Mouse (Mus musculus) cerebellum, adult 2 months (tissue): ENCODE measurements at regions not wholly inside any gene's neighbourhood (a gene's known extent, or its start where the extent isn't known, plus 50 kb on each side); places are given as distances from the start of the nearest gene placed in this dataset.

Experiments used
- DNase-seq, 2 experiments: peaks; one replicate each; pipeline ENCODE4 v3.0.0; 2021
- H3K27ac ChIP-seq: fragments of 200-500 bp; 2 replicates; pipeline ENCODE4 v1.5.1; 2012; ENCODE audit warnings: low read length, control low read depth, inconsistent platforms; ENCODE audit not compliant: insufficient read depth
- H3K27me3 ChIP-seq: fragments of 200-500 bp; 2 replicates; pipeline ENCODE4 v1.6.1; 2012; ENCODE audit warnings: inconsistent platforms, mild to moderate bottlenecking, low read length, moderate library complexity; ENCODE audit not compliant: control insufficient read depth, insufficient read depth
- H3K4me1 ChIP-seq: fragments of 200-500 bp; 2 replicates; pipeline ENCODE4 v1.6.1; 2011; ENCODE audit warnings: low read length; ENCODE audit not compliant: control insufficient read depth, insufficient read depth
- H3K4me3 ChIP-seq: fragments of 200-500 bp; replicated peaks from 2 replicates; pipeline ENCODE3; 2011; ENCODE audit warnings: mild to moderate bottlenecking, low read depth, low read length, control low read depth; ENCODE audit not compliant: insufficient read depth
- CTCF ChIP-seq: fragments of 200-500 bp; IDR thresholded peaks from 2 replicates; pipeline ENCODE4 v1.5.1; 2011; ENCODE audit warnings: low read depth, mild to moderate bottlenecking, control low read depth, low read length, moderate library complexity, borderline replicate concordance; ENCODE audit not compliant: insufficient read depth
- POLR2A ChIP-seq: fragments of 200-500 bp; IDR thresholded peaks from 2 replicates; pipeline ENCODE4 v1.6.1; 2011; ENCODE audit warnings: low read length, control low read depth, borderline replicate concordance; ENCODE audit not compliant: insufficient read depth
- WGBS: fragments of 180-500 bp; shearing (Covaris S2); methylation state at CpG from one replicate; pipeline ENCODE4 v1.1.7; 2018; 5-methylcytosine and 5-hydroxymethylcytosine counted together

DNA sequence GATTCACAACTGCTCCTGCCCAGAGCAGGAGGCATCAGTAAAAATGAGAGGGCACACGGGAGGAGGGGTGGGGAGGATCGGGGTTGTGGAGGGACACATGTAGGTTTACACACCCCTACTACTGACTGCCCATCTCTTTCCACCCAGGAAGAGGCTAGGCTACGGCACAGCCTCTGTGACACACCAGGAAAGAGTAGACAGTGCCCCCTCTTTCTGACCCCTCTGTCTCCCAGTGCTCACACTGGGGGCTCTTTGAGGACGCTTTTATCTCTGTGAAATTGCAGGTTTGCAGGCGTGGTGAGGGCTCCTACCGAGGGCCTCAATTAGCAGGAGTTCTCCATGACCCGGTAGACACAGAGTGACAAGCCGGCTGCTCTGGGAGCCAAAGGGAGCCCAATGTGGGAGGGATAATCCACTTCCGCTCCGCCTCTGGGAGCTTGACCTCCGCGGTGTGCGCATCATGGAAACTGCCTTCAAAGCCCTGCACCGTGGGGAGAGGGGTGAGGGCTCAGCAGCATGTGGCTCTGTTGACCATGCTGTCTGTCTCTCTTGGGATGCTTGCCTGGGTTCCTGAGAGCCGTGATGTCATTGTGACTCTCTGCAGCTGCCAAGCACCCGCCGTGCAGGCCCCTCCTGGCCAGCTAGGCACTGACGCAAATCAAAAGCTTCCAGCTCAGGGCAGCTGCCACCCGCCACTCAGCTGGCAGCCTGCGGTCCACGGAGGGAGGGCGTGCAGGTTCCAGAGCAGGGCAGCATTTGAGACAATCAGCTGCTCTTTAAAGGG, 65.1 kb downstream of the Sik1 start:
- Histone ChIP-seq H3K4me3 (no peak overlapping the region), H3K27me3 (peaks cover 3% of the 10 kb centered on the region; the same call in 1 of the 2 replicates), H3K4me1 (0 out of 2 replicates have a peak, but pooled peaks cover 4% of the 10 kb centered on the region), H3K27ac (no peak overlapping the region)
- TF ChIP-seq CTCF = no peak
- TF ChIP-seq POLR2A = no peak
- DNase-seq = peak; percentile 13 to 21
- 5% methylated on average over 22 of the region's 22 CpGs for WGBS

DNA sequence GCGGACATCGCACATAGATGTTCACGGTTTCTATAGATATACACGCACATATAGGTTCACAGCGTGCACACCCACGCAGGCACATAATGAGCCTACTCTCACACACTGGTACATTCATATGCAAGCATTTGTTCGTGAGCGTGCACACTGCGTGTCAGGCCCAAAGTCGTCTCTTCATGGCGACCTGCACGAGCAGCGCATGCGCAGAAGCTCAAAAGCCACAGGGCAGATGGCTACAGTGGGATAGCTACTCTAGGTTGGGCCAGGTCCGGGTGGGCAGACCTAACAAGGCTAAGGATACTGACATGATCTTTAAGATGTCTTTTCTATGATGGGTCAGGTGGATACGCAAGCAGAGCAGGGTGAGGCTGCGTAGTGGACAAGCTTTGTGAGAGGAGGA, 63.9 kb downstream of the Sik1 start:
- 94% methylated on average over 17 of the region's 17 CpGs for WGBS
- TF ChIP-seq CTCF (no peak), POLR2A (no peak)
- H3K4me1 ChIP-seq = 0 out of 2 replicates have a peak, but pooled peaks cover 4% of the 10 kb centered on the region
- H3K27me3 ChIP-seq = peaks cover 3% of the 10 kb centered on the region; the same call in 1 of the 2 replicates
- H3K27ac ChIP-seq = no peak overlapping the region
- H3K4me3 ChIP-seq = no peak overlapping the region
- no peak for DNase-seq

DNA sequence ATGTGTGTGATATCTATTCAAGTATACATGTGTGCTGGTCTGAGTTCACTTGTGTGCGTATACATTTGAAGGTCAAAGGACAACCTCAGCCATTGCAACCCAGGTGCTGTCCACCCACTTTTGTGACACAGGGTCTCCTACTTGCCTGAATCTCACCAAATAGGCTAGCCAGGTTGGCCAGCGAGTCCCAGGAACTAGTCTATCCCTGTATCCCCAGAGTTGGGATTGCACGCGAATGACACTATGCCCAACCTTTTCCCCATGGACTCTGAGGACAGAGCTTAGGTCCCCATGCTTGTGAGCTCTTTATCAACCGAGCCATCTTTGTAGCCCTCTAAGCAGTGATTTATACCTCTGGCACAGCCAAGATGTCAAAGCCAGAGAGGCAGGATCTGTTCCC, 62.6 kb downstream of the Sik1 start:
- TF ChIP-seq CTCF = no peak
- WGBS = 81% methylated on average over 5 of the region's 5 CpGs
- Histone ChIP-seq H3K4me3 (no peak overlapping the region), H3K27ac (no peak overlapping the region), H3K27me3 (peaks cover 3% of the 10 kb centered on the region; the same call in 1 of the 2 replicates), H3K4me1 (0 out of 2 replicates have a peak, but pooled peaks cover 4% of the 10 kb centered on the region)
- no peak for DNase-seq

DNA sequence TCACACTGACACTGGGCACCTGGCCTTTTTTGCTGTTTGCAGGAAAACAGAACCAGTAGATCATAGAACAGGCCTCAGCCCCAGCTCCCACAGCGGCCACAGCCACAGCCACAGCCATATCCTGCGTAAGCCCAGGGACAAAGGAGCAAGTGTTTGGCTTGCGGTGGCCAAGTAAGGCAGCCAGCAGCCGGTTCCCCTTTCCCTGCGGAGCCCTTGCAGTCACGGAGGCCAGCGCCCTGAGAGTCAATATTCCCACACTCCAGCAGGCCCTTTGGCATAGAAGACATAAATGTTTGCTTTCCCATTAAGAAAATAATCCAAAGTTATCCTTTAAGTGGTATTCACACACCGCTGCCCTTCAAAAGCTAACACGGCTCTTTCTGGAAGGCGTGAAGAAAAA, 62.1 kb downstream of the Sik1 start:
- WGBS = 26% methylated on average over 10 of the region's 10 CpGs
- DNase-seq = peak in 1 of 2 experiments; percentile 4

DNA sequence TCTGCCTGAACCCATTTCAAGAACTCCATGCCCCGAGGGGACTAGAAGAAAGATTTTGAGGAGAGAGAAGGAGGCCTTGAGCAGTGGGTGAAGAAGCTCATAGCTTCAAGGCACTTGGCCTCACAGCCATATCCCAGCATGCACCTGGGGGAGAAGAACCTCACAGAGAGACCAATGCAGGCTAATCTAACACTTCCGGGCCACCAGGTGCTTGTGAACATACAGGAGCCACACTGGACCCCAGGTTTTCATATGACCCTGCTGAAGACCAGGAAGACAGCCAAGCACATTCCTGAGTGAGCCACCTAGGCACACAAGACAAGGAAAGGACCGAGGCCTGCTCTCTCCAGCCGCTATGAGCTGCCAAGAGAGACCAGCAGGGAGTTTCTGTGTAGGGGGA, 61.6 kb downstream of the Sik1 start:
- Histone ChIP-seq H3K27ac (no peak overlapping the region), H3K4me3 (no peak overlapping the region), H3K27me3 (peaks cover 3% of the 10 kb centered on the region; the same call in 1 of the 2 replicates), H3K4me1 (0 out of 2 replicates have a peak, but pooled peaks cover 4% of the 10 kb centered on the region)
- TF ChIP-seq POLR2A = no peak
- no peak for TF ChIP-seq CTCF
- WGBS = 46% methylated on average over 4 of the region's 4 CpGs
- DNase-seq = no peak

More for the DNA sequence above, 62.1 kb downstream of the Sik1 start:
- Histone ChIP-seq H3K4me1 (0 out of 2 replicates have a peak, but pooled peaks cover 4% of the 10 kb centered on the region), H3K4me3 (no peak overlapping the region), H3K27ac (no peak overlapping the region), H3K27me3 (peaks cover 3% of the 10 kb centered on the region; the same call in 1 of the 2 replicates)
- TF ChIP-seq CTCF (no peak), POLR2A (no peak)
